Mouse (Mus musculus) gastrocnemius, postnatal 36 days (tissue): ENCODE results near the gene Tspan2. TPM values are rescaled to one million over a fixed set of nuclear protein-coding genes. Genes with fewer than 3 reads are reported as not detected.

Experiments used
- DNase-seq, 2 experiments: peaks; one replicate each; pipeline ENCODE4 v3.0.0; 2022
- intact Hi-C: fragments of 180-260 bp; cut with DNase I; formaldehyde crosslinking; loops from one replicate; pipeline ENCODE4 v1.15.1; 2025
- long read RNA-seq, 2 experiments: library from polyadenylated mRNA; stranded (forward); transcript quantifications; one replicate each; pipeline ENCODE4 v2.0.0; 2021
- total RNA-seq, 2 experiments: library from RNA; stranded (reverse); gene quantifications; 2 replicates each; pipeline ENCODE4 v1.2.3; 2021

The Tspan2 gene
- 1 to 10 TPM; 4.4 to 4.9 TPM for total RNA-seq
- long read RNA-seq, experiment 1, full-length matches to known transcripts: 1 of 1 reads
- long read RNA-seq, experiment 1, partial matches to known transcripts: 0 of 1 reads
- long read RNA-seq, experiment 1, other reads (novel, unspliced or antisense): 0 of 1 reads
- long read RNA-seq, experiment 2, partial matches to known transcripts: 0 of 1 reads
- long read RNA-seq, experiment 2, other reads (novel, unspliced or antisense): 1 of 1 reads

- intact Hi-C loops: no loop called here
- DNase-seq: peak; percentile 60
These were observed at the start of gene Tspan2 for GRCm38 (mm10) chr3:102734313-102735030. Gene Tspan2 (plus strand): TSS chr3:102734529.

DNA sequence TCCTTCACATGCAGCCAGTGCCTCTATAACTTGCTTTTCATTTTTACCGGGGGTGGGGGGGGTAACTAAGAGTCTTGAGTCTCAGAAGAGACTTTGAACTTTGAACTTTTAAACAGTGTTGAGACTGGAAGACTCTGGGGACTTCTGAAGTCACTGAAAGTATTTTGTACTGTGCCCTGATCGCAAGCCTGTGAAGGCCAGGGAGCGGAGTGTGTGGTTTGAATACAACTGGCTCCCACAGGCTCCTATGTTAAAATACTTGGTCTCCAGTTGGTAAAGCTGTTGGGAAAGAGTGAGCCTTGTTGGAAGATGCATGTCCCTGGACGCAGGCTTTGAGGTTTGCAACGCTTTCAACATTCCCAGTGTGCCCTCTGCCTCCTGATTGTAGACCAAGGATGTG is 47.5 kb upstream of the Tspan2 start:
- intact Hi-C loops: no loop called here
- no peak for DNase-seq

DNA sequence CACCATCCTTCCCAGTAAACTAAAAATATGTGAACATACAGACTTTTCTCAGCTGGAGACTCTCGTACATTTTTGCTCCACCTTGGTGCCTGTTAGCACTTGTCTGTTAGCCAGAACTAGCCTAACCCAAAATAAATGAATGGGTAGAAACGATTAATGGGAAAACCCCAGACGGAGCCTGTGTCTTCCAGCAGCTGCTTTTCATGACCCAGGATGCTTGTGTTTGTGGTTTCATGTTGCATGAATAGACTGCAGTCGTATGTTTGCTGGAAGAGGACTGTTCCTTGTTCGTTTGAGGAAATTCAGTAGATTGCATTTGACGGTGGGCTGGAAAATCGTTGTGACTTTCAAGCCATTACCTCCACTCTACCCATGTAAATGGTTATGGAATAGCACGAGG is 46.5 kb upstream of the Tspan2 start:
- no peak for DNase-seq
- intact Hi-C loops: no loop called here

- DNase-seq: peak; percentile 54 to 64
- intact Hi-C loops: loop anchor here (2.0 to 10.0 kb wide), 3 partner anchors 355 to 617 kb away; no protein-coding TSS in a partner anchor
These were observed 42.4 kb upstream of the Tspan2 start for GRCm38 (mm10) chr3:102691802-102692484.

DNA sequence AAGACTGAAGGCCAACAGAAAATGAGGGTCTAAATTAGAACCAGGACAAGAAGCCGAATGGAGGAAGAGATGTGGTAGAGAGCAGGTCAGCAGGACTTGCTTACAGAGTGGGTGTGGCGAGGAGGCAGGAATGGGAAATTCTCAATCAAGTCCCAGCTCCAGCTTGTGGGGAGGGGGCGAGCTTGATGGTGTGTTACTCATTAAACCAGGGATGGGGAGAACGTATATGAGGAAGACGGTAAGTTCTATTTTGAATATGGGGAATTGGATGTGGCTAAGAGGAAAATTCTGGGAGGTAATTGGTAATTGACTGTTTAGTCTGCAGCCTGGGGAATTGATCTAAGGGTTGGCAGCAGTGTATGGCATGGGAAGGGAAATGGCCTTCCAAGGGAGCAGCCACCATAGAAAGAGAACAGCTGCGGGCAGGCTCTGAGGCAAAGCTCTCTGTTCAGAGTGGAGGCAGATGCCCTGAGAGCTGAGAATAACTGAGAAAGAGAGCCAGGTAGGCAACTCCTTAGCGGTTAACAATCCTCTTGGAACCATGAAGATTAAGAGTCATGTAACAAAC is 41.5 kb upstream of the Tspan2 start:
- intact Hi-C loops: loop anchor here (10.0 kb wide), 1 partner anchor 618 kb away; no protein-coding TSS in a partner anchor
- DNase-seq: no peak

GRCm38 (mm10) chr3:102698127-102698526 is 36.2 kb upstream of the Tspan2 start:
- intact Hi-C loops: loop anchor here (10.0 kb wide), 1 partner anchor 623 kb away; no protein-coding TSS in a partner anchor

DNA sequence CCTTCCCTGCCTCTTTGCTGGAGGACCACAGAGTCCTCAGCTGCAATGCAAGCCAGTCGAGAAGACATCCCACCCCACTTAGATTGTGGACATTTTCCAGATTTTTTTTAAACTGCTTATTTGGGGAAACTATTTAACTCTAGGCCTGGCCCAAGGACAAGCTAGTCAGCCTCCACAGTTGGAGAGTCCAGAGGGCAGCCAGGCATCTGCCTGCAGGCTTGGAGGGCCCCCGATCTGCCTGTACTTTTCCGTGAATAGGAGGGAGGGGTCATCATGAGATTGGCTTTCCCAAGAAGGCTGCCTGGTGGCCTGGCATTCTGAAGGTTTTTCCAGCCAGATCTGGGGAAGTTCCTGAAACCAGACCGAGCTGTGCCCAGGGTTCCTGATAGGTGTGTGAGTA is 33.0 kb upstream of the Tspan2 start:
- intact Hi-C loops: no loop called here
- no peak for DNase-seq

More at GRCm38 (mm10) chr3:102698127-102698526, 36.2 kb upstream of the Tspan2 start:
- no peak for DNase-seq

DNA sequence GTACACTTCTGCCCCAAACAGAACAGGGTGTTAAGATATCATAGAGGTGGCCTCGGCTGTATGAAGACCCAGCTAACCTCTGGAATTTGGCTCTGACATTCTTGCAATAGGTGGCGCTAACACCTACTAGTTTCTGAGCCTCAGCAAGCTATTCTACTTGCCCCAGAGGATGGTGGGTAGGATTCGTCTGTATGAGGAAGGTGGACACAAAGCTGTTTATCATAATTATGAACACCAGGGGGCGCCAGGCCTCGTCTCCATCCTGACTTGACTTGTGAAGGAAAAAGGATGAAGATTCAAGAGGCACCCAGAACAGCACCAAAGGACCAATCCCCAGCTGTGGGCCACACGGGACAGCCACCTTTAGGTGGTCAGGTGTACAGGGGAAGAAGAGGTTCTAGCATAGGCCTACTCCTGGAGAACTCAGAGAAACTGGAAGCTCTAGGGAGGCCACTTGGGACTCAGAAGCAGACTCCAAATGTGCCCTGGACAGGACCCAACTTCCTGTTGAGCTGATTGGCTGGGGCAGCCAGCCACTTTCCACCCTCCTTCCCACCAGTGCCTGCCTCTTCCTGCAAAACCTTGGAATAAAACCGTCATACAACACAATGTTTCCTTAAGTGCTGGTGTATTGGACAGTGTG is 32.3 kb upstream of the Tspan2 start:
- peak in 1 of 2 experiments; percentile 17 for DNase-seq
- intact Hi-C loops: no loop called here

- intact Hi-C loops: no loop called here
- no peak for DNase-seq
These were observed 30.3 kb upstream of the Tspan2 start for GRCm38 (mm10) chr3:102704001-102704401.

DNA sequence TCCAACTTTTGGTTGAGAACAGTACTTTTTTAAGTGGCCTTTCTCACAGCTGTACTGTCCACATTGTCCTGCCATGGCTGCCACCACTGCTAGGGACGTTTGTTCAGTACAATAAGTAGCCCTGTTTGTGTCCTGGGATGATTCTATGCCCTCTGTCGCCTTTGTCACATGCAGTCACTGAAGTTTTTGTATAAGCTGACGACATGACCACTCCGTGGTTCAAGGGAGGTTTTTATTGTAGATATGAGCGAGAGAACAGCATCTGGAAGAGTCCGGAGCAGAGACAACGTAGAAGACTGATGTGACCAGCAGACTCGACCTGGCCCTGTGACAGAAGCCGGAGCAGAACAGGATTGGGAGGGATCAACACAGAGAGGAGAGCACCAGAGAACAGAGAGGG is 25.7 kb upstream of the Tspan2 start:
- DNase-seq: no peak
- intact Hi-C loops: no loop called here

- DNase-seq: peak; percentile 64 to 65
These were observed 19.2 kb upstream of the Tspan2 start for GRCm38 (mm10) chr3:102715066-102715584.

DNA sequence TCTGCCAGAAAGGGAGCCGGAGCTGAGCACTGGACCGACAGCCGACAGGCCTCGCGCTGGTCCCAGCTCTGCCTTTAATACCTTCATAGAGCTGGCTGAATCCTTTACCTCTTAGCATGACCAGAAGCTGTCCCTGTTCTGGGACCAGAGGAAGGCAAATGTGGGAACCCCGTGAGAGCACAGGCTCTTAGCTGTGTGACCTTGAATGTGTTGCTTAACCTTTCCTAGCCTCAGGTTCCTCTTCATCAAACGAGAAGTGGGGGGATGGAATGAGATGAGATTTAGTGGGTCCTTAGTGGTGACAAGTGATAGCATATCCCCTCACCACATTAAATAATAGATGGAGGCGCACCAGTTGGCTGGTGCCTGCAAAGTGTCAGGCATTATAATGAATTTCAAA is 18.5 kb upstream of the Tspan2 start:
- DNase-seq: no peak
- intact Hi-C loops: loop anchor here (1.0 to 10.0 kb wide), 3 partner anchors 88 to 451 kb away; partner anchors contain the start of gene Sike1

More at GRCm38 (mm10) chr3:102715066-102715584, 19.2 kb upstream of the Tspan2 start:
- intact Hi-C loops: loop anchor here (1.0 to 10.0 kb wide), 3 partner anchors 89 to 452 kb away; partner anchors contain the start of gene Sike1

- intact Hi-C loops: loop anchor here (5.0 to 10.0 kb wide), 2 partner anchors 277 to 450 kb away; partner anchors contain the start of gene Sike1
- no peak for DNase-seq
These were observed 16.6 kb upstream of the Tspan2 start for GRCm38 (mm10) chr3:102717586-102718285.

- DNase-seq: no peak
- intact Hi-C loops: no loop called here
These were observed 11.2 kb upstream of the Tspan2 start for GRCm38 (mm10) chr3:102723154-102723553.

- intact Hi-C loops: no loop called here
These were observed 10.3 kb upstream of the Tspan2 start for GRCm38 (mm10) chr3:102723841-102724570.

DNA sequence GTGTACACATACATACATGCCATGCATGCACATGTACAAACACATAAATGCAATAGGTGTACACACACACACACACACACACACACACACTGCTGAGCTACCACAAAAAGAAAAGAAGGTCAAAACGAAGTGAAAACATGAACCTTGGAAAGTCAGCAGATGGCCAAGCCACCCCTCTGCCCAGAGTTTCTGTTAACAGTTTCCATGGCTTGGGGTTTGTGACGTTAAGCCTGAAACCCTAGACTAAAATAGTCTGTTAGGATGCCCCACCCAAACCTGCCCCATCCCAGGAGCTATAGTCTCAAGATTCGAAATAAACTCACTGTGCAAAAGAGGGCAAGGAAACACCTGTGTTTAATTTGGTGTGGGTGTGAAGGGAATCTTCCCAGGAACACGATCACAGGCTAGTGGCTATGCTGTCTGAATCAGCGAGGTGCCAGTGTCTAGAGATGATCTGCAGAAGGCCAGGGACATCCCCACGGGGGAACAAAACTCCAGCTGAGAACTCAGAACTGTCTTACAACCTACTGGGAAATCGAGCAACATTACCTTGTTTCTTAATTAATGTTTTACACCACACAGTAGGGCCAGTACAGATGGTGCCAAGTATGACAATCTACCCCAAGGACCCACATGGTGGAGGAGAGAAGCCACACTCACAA is 9.4 kb upstream of the Tspan2 start:
- intact Hi-C loops: no loop called here
- no peak for DNase-seq

More at GRCm38 (mm10) chr3:102723841-102724570, 10.3 kb upstream of the Tspan2 start:
- peak; percentile 35 to 54 for DNase-seq

DNA sequence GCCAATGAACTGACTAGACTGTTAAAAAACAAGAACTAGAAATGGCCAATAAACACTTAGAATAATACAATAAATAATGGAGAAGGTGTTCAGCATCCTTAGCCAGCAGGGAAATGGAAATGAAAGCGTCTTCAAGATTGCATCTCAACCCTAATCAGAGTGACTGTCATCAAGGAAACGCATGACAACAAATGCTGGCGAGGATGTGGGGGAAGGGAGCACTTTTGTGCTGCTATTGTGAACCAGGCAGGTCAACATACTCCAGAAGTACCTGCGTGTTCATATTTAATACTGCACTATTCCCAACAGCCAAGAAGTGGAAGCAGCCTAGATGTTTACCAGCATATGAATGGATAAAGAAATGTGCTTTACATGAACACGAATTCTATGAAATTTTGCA is 4.9 kb upstream of the Tspan2 start:
- no peak for DNase-seq
- intact Hi-C loops: no loop called here

DNA sequence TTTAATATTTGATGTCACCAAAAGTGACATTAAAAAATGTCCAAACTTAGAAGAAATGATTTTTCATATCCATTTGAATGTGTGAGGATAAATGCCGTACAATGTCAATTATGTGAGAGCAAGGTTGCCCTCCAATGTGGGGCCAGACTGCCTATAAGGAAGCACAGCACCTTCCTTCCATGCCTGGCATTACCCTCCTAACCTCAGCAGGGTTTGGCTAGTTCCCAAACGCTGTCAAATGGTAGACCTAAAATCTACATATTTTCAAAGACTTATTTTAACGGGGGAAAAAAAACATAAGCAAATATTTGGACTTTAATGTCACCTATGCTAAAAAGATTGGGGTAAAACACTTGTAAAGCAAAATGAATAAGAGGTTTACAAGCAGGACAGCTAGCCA is 3.2 kb upstream of the Tspan2 start:
- intact Hi-C loops: no loop called here
- DNase-seq: no peak
